Mouse (Mus musculus): ENCODE data around the gene Prkaa2.

Gene Prkaa2

GRCm38 (mm10) chr4:105107943-105108640 is 1.6 kb downstream of the Prkaa2 start:
- DNase-seq, result no peak

- DNase-seq, result no peak
Measured at GRCm38 (mm10) chr4:105104099-105104872, 5.4 kb downstream of the Prkaa2 start.

- DNase-seq, result no peak
Measured at GRCm38 (mm10) chr4:105101337-105101688, 8.4 kb downstream of the Prkaa2 start.

GRCm38 (mm10) chr4:105100508-105101336 is 9.0 kb downstream of the Prkaa2 start:
- DNase-seq, result no peak

GRCm38 (mm10) chr4:105098660-105099059 is 11.0 kb downstream of the Prkaa2 start:
- no peak for DNase-seq

GRCm38 (mm10) chr4:105098158-105098557 is 11.5 kb downstream of the Prkaa2 start:
- no peak for DNase-seq

GRCm38 (mm10) chr4:105095316-105095715 is 14.4 kb downstream of the Prkaa2 start:
- DNase-seq, result peak; percentile 57

- no peak for DNase-seq
Measured at GRCm38 (mm10) chr4:105093951-105094350, 15.7 kb downstream of the Prkaa2 start.

GRCm38 (mm10) chr4:105090417-105090816 is 19.3 kb downstream of the Prkaa2 start:
- DNase-seq, result no peak

GRCm38 (mm10) chr4:105089386-105089785 is 20.3 kb downstream of the Prkaa2 start:
- no peak for DNase-seq

- no peak for DNase-seq
Measured at GRCm38 (mm10) chr4:105088671-105089070, 21.0 kb downstream of the Prkaa2 start.

- DNase-seq, result no peak
Measured at GRCm38 (mm10) chr4:105076152-105076551, 33.5 kb downstream of the Prkaa2 start.

- DNase-seq, result no peak
Measured at GRCm38 (mm10) chr4:105071761-105072427, 37.8 kb downstream of the Prkaa2 start.

- DNase-seq, result peak; percentile 90
Measured at GRCm38 (mm10) chr4:105070982-105071381, 38.7 kb downstream of the Prkaa2 start.

- DNase-seq, result no peak
Measured at GRCm38 (mm10) chr4:105051291-105051690, 58.4 kb downstream of the Prkaa2 start.

GRCm38 (mm10) chr4:105050041-105050440 is 59.6 kb downstream of the Prkaa2 start:
- no peak for DNase-seq

GRCm38 (mm10) chr4:105034259-105034658 is 75.4 kb downstream of the Prkaa2 start:
- no peak for DNase-seq

GRCm38 (mm10) chr4:105033153-105033552 is 76.5 kb downstream of the Prkaa2 start:
- no peak for DNase-seq

- DNase-seq, result no peak
Measured at GRCm38 (mm10) chr4:105031104-105031503, 78.6 kb downstream of the Prkaa2 start.

- DNase-seq, result no peak
Measured at GRCm38 (mm10) chr4:105027278-105027677, 82.4 kb downstream of the Prkaa2 start.

- no peak for DNase-seq
Measured at GRCm38 (mm10) chr4:105016006-105016613, 93.6 kb downstream of the Prkaa2 start.

GRCm38 (mm10) chr4:105015496-105015895 is 94.2 kb downstream of the Prkaa2 start:
- peak; percentile 12 for DNase-seq

All from lung, postnatal 14 days (tissue).